Mouse (Mus musculus): ENCODE data around the gene Cdh4.

Cdh4 gene

DNA sequence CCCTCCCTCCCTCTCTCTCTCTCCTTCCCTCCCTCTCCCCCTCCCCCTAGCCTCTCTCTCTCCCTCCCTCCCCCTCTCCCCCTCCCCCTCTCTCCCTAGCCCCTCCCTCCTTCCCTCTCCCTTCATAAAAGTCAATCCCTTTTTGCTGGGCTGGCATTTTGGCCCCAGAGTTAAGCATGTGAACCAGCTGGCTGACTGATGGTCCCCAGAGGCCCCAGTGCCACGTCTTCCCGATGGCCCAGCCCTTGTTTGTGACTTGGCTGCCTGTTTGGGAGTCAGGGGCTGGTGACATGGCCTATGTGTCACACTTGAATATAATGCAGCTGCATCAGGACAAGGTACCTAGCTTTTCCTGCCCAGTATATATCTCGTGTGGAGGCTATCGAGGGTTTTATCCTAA lies 96.3 kb downstream of the Cdh4 start:
- DNase-seq (ENCODE audit: low spot score in 2 of 2) = no peak

- DNase-seq (ENCODE audit: low spot score in 2 of 2) = no peak
Observed at GRCm38 (mm10) chr2:179539532-179540245, 97.5 kb downstream of the Cdh4 start.

DNA sequence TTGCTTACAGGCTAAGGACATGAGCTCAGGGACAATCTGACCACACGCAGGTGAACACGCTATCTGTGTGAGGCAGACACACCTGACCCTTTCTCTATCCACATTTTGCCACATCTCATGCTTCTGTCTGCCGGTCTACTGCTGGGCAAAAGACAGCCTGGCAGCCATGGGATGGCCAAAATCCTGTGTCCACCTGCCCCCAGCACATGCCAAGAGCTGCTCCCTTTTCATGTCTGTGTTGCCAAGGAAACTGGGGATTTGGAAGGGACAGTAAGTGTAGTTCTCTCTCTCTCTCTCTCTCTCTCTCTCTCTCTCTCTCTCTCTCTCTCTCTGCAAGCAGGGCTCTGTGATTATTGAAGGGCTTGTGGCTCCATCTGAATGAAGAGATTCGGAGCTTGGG lies 98.9 kb downstream of the Cdh4 start:
- no peak for DNase-seq (ENCODE audit: low spot score in 2 of 2)

GRCm38 (mm10) chr2:179547627-179548026 lies 105.4 kb downstream of the Cdh4 start:
- DNase-seq (ENCODE audit: low spot score in 2 of 2) = no peak

DNA sequence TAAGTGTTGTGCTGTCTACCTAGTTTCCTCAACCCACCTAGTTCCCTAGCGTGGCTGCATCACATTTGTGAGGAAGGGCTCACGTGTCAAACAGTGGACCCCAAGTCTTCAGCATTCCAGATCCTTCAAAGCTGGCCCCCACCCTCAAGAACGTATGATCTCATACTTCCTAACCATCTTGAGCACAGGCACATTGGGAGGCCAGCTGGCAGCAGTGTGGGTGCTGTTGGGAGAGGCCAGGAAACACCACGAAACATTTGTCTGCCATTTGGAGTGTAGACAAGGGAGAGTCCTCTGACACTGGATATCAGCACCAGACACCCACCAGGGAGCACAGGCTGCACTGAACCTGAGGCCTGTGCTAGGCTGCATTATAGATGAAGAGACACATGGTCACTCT lies 113.7 kb downstream of the Cdh4 start:
- no peak for DNase-seq (ENCODE audit: low spot score in 2 of 2)

DNA sequence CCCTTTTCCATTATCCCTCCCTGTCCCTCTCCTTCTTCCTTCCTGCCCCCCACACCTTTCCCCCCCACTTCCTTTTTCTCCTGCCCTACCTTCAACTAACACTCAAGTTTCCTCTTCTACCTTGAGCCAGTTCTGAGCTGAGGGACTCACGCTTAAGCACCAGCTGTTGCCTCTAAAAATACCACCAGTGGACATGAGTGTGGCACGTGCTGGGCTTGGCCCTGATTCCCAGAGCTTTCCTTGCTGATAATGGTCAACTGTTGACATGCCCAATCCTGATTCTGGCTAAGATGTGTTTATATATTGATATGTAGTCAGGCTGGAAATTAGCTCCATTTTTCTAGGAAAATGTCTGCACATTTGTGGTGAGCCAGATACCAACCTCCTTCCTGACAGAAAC lies 120.1 kb downstream of the Cdh4 start:
- DNase-seq (ENCODE audit: low spot score in 2 of 2) = no peak

DNA sequence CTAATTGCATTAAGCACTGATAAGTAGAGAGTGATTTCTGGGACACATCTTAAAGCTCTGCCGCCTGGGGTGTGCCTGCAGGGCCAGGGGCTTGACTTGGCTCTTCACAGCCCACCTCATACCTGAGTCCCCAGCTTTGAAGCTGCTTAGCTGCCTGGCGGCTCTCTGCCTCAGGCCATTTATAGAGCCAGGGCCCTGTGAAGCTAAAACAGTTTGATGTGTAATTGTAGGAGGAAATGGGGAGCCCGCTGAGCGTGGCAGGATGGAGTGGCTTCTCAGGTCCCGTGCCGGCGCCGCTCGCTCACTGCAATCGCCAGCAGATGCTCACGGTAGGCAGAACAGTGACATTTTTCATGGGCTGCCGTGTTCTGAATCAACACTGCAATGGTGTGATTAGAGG lies 123.4 kb downstream of the Cdh4 start:
- DNase-seq (ENCODE audit: low spot score in 2 of 2) = no peak

GRCm38 (mm10) chr2:179567886-179568285 lies 125.7 kb downstream of the Cdh4 start:
- no peak for DNase-seq (ENCODE audit: low spot score in 2 of 2)

DNA sequence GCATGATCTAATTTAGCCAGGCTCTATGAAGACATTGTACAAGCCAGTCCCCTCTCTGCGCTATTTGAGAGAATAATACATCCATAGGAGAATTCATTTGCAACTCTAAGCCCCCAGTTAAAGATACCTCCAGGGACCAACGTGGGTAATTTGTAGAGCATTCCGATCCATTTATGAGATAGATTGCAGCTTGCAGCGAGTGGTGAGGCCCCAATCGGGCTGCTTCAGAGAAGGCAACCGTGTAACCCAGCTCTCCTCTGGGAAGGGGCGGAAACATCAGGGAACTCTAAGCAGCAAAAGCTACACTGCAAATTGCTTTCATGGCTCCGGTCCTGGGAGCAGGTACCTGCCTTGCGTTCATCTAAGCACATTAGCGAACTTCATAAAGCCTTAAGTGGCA lies 126.9 kb downstream of the Cdh4 start:
- no peak for DNase-seq (ENCODE audit: low spot score in 2 of 2)

DNA sequence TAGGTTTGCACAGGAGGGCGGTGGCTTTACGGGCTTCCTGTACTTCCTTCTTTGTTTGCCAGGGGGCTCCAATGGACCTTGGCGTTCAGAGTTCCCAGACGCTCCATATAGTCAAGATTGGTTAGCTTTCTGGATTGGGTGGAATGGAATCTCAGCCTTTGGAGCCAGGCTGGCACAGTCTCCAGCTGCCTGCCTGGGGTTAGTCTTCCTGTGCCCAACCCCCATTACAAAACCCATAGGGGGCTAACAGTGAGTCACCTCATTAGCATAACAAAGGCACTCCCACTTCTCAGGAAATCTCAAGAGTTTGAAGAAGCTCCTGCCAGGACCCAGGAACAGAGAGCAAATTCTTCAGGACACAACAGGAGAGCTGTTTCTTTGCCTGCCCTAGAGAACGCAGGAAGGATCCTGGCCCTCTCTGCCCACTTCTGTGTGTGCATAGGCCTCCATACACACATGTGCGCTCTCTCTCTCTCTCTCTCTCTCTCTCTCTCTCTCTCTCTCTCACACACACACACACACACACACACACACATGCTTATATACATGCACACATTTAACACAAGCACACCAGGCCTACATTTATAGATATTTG lies 129.0 kb downstream of the Cdh4 start:
- DNase-seq (ENCODE audit: low spot score in 2 of 2) = no peak

DNA sequence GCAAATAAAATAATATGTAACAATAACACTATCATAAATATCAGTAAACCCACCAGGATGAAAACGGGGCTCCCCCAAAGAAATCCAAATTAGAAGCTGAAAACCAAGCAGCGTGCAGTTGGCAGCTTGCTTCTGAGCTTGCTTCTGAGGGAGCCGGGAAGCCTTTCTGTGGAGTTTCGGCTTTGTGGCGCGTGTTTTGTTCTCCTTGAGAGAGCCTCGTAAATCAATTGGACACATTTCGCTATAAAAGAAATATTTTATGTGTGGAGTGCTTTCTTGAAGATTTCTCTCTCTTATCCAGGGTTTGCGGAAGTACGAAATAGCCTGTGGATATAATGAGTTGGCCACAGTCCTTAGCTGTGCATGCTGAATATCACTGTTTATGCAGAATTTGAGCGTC lies 131.1 kb downstream of the Cdh4 start:
- DNase-seq (ENCODE audit: low spot score in 2 of 2) = no peak

- DNase-seq (ENCODE audit: low spot score in 2 of 2) = no peak
Observed at GRCm38 (mm10) chr2:179573786-179574185, 131.6 kb downstream of the Cdh4 start.

DNA sequence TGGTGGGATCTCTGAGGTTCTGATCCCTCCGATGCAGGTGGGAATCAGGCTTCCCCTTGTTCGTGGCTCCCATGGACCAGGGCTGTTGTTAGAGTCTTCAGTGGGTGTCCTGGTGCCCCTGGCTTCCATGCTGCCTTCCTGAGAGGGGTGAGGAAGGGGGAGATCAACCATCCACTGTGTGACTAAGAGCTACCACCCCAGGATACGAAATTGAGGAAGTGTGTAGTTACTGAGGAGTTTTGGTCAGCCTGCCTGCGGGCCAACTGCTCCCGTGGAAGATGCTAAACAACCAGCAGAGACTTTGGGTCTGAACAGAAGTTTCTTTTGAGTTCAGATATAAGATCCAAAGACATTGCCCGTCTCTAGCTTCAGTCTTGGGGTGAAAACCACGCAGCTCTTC lies 133.4 kb downstream of the Cdh4 start:
- DNase-seq (ENCODE audit: low spot score in 2 of 2) = no peak

DNA sequence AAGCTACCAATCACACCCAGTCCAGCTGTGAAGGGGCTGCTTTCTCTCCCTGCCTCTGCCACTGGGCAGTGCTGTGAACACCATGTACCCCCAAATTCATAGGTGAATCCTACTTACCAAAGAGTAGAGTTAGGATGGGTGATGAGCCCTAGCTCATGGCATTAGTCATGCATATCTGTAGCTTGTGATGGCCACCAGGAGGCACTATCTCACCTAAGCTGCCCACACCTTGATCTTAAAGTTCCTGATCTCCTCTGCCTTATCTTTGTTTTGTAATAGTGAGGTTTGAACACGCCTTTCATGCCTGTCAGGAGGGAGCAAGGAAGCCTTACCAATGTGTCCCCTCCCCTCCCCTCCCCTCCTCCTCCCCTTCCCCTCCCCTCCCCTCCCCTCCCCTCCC lies 134.0 kb downstream of the Cdh4 start:
- no peak for DNase-seq (ENCODE audit: low spot score in 2 of 2)

DNA sequence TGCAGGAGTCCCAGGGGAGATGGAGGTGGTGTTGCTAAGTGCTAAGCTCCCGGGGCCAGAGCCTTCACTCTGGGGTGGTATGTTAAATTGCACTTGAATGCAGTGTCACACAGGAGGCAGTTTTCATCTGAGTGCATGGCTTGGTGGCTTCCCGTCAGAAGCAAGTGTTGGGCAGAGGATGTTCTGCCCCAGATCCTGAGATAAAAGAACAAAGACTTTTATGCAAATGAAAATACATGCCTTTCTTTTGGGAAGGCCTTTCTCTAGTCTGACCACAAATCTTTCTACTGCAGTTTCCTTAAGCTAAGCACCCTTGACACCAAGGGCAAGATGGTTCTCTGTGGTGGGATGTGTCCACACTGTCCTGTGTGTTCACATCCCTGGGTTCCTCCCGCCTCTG lies 136.1 kb downstream of the Cdh4 start:
- DNase-seq (ENCODE audit: low spot score in 2 of 2) = no peak

- DNase-seq (ENCODE audit: low spot score in 2 of 2) = no peak
Observed at GRCm38 (mm10) chr2:179578842-179579241, 136.6 kb downstream of the Cdh4 start.

GRCm38 (mm10) chr2:179580415-179580814 lies 138.2 kb downstream of the Cdh4 start:
- no peak for DNase-seq (ENCODE audit: low spot score in 2 of 2)

DNA sequence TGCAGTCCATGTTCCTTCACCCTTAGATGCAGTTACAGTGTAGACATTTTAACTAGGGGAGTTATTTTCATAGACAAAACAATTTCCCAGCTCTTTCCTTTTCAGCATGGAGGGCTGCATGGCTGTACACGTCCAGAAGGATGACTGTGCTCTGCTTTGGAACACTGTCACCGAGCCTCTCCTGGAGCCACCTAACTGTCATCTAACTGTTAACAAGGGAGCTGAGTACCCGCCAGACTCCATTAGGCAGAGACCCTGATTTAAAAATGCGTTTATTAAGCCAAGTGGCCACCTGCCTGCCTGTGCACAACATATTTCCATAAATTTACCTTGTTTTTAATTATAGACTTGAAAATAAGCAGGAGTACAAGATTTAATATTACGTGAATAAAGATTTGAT lies 138.8 kb downstream of the Cdh4 start:
- no peak for DNase-seq (ENCODE audit: low spot score in 2 of 2)

DNA sequence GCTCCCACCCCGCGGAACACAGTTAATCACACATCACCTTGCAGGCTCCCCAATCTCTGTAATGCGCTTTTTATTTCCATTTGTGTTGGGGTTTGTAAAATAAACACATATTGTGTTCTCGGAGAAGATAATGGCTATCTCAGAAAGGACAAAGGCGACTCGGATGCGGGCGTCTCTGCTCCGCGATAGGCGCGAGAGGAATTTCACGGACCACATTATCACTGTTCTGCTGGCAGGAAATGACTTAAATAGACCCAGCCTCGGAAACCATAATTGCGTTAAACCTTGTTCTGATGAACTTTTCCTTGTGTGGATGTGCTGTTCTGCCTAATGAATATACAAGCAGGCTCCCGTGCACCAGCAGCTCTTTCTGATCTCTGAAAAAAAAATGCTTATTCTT lies 140.7 kb downstream of the Cdh4 start:
- DNase-seq (ENCODE audit: low spot score in 2 of 2) = no peak

DNA sequence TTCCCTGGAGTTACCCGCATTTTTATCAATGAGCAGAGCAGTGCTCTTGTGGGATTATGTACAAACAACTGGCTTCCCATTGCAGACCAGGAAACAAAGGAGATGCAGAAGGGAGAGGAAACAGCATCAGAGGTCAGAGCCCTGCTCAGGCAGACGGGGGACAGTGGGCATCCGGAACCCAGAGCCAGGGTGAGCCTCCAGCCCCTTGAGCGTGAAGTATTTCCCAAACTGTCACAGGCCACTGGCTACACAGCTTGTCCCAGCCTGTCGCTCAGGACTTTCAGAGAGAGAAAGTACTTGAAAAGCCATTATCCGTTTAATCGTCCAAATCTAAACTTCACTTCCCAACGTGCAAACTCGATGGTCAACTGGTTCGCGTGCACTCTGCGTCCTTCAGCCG lies 142.4 kb downstream of the Cdh4 start:
- no peak for DNase-seq (ENCODE audit: low spot score in 2 of 2)

DNA sequence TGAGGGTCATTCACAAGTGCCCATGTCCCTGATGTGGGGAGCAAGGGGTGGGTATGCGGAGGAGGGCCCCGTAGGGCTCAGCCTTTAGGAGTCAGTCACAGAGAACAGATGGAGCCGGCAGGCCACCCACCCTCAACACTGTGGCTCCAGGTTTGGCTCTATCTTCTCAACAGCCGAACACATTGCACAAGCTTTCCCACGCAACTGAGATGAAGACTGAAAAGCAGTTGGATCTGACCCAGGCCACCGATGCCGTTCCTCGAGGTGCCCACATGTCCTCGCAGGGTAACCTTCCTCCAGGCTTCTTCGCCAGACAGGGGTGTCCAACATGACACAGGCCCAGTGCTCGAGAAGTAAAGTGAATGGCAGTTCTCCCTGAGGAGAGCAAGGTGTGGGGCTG lies 144.2 kb downstream of the Cdh4 start:
- no peak for DNase-seq (ENCODE audit: low spot score in 2 of 2)

DNA sequence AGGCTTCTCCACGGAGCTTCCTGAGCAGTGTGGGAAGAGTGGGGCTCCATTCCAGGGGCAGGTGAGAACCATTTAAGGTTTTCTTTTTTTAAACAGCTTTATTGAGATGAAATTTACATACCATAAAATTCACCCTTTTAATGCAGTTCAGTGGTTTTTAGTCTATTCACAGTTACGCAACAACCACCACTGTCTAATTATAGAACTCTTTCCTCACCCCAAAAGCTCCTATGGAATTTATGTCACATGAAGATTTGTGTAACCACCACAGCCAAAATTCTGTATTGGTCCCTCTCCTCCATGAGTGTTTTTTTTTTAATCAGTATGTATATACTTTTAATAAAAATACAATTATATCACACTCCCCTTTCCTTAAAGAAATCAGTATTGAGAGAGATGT lies 144.8 kb downstream of the Cdh4 start:
- DNase-seq (ENCODE audit: low spot score in 2 of 2) = no peak

- no peak for DNase-seq (ENCODE audit: low spot score in 2 of 2)
Observed at GRCm38 (mm10) chr2:179591661-179592060, 149.4 kb downstream of the Cdh4 start.

GRCm38 (mm10) chr2:179595013-179595412 lies 152.8 kb downstream of the Cdh4 start:
- no peak for DNase-seq (ENCODE audit: low spot score in 2 of 2)
